Mouse (Mus musculus): ENCODE data around the gene C130074G19Rik.

GRCm38 (mm10) chr1:184872069-184872819 lies 10.8 kb downstream of the C130074G19Rik start:
- TF ChIP-seq CTCF (IDR thresholded peaks at IDR 0.05; ENCODE audit: control insufficient read depth, insufficient read depth, insufficient replicate concordance, low read depth, low read length): no peak
- no peak for TF ChIP-seq POLR2A (IDR thresholded peaks at IDR 0.05; ENCODE audit: control insufficient read depth, low read depth, low read length)
